Mouse (Mus musculus): ENCODE results near the gene Tnfrsf1b. TPM values are rescaled to one million over a fixed set of nuclear protein-coding genes. Genes with fewer than 3 reads are reported as not detected.

Tnfrsf1b gene
- polyA plus RNA-seq (2017; shearing (Covaris generic)) = 100 to 1,000 TPM; 105 to 459 TPM

GRCm38 (mm10) chr4:145246173-145247011 is at the start of gene Tnfrsf1b:
TSS of gene Tnfrsf1b (minus strand) at chr4:145246870.

DNA sequence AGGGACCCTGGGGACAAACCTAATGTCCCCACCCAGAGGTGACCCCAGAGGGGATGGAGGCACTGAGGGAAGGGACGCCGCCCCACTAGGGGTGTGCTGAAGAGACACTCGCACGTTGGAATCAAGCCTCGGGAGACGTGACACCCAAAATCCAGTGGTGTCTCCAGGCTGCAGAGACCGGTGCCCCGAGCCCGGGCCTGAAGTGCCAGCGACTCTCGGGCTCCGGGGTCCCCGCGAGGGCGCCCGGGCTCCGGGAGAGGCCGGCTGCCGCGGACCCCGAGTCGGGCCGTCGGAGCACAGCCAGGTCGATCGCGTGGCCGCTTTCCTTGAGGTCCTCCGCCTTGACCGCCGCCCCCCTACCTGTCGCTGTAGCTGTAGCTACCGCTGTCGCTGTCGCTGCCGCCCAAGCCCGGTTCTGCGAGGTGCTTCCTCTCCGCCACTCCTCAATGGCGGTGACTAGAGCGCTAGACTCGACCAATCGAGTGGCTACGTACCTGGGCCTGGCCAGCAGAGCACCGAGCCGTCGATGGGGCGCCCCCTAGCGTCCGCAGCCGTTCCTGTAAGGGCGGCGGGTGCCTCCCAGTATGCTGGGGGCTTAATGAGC is 52.0 kb downstream of the Tnfrsf1b start, which contains the start of gene Vps13d:
TSS of gene Vps13d (minus strand) at position 447 of the 604 bp plus-strand sequence.

Other genes with a start within 250 kb of the Tnfrsf1b start
- 1 to 10 TPM; 4.2 to 5.1 TPM for gene Vps13d, start 51.9 kb downstream of the Tnfrsf1b start, polyA plus RNA-seq (2017; shearing (Covaris generic))
- 10 to 100 TPM in 1 of 2 experiments, under 1 TPM in 1; 0.13 to 11.9 TPM for gene Tnfrsf8, start 68.3 kb upstream of the Tnfrsf1b start, polyA plus RNA-seq (2017; shearing (Covaris generic))

Measured in inflammation-experienced regulatory T-cells (primary cell).